Mouse (Mus musculus) kidney, postnatal 4 days (tissue): ENCODE measurements at regions not wholly inside any gene's neighbourhood (a gene's known extent, or its start where the extent isn't known, plus 50 kb on each side); places are given as distances from the start of the nearest gene placed in this dataset.

Source experiments
- DNase-seq, 2 experiments: peaks; one replicate each; pipeline ENCODE4 v3.0.0; 2021; ENCODE audit warnings: mixed read lengths in 2 of 2

- DNase-seq, result no peak
These were observed 71.2 kb upstream of the Ccdc85a start for GRCm38 (mm10) chr11:28655169-28655846.

- no peak for DNase-seq
These were observed 65.3 kb upstream of the Ccdc85a start for GRCm38 (mm10) chr11:28649446-28649845.

GRCm38 (mm10) chr11:28648916-28649315, 64.8 kb upstream of the Ccdc85a start:
- DNase-seq, result no peak

GRCm38 (mm10) chr11:28639081-28639480, 55.0 kb upstream of the Ccdc85a start:
- no peak for DNase-seq

- DNase-seq, result no peak
These were observed 52.6 kb upstream of the Ccdc85a start for GRCm38 (mm10) chr11:28636752-28637151.
